Mouse (Mus musculus): ENCODE results near the gene Scai. TPM values are rescaled to one million over a fixed set of nuclear protein-coding genes. Genes with fewer than 3 reads are reported as not detected.

The Scai gene
- polyA plus RNA-seq, 1 experiment from 2014 or later: 11.3 TPM

DNA sequence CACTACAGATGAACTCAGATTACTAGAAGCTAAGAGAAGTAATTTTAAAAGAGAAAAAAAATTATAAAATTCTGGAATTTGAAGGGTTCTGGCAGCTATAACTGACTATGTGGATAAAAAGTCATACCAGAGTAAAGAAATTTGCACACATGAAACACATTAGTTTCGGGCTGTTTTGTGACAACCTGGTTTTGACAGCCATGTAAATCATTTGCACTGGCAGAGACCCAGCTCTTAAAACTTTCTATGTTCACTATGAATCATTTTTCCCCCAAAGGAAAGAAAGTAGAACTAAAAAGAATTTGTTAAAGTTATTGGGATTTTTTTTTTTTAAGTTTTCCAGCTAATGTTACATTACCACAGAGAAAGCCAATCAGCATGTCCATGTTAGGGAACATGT lies 98.6 kb downstream of the Scai start:
- in situ Hi-C loops (cut with MboI; ENCODE audit: low pct_unique_long_range_greater_than_20kb): no loop called here
- no peaks in the 10 kb centered on the region for H3K27me3 ChIP-seq
- no peak for TF ChIP-seq CTCF (IDR thresholded peaks at IDR 0.05)
- DNase-seq (ENCODE audit: low read depth, low spot score) (no peak), ATAC-seq (no peak)
- ChIA-PET POLR2A (no interaction called here), CTCF (no interaction called here)

DNA sequence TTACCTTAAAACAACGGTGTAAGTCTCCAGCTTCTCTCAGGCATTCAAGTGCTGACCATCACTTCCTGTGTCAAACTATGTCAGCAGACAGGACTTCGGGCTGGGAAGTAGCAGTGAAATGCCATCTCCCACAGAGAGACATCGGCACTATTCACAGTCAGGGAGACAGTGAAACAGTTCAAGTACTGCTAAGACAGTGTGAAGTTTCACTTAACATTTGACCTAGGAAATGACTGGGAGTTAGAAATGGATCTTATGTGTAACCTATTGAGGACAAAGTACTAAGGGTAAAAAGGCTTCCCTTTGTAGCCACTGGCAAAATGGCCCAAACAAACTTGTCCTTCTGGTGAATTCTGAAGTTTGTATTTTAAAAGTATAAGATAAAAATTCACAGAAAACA lies 107.8 kb downstream of the Scai start:
- in situ Hi-C loops (cut with MboI; ENCODE audit: low pct_unique_long_range_greater_than_20kb): no loop called here
- H3K27me3 ChIP-seq: no peaks in the 10 kb centered on the region
- POLR2A ChIA-PET: no interaction called here
- CTCF ChIA-PET: interaction anchor here (0.6 kb wide), 1 partner anchor 23 kb away, joined by 3 read pairs; no protein-coding TSS in a partner anchor
- DNase-seq (ENCODE audit: low read depth, low spot score): no peak
- ATAC-seq: no peak
- no peak for TF ChIP-seq CTCF (IDR thresholded peaks at IDR 0.05)

DNA sequence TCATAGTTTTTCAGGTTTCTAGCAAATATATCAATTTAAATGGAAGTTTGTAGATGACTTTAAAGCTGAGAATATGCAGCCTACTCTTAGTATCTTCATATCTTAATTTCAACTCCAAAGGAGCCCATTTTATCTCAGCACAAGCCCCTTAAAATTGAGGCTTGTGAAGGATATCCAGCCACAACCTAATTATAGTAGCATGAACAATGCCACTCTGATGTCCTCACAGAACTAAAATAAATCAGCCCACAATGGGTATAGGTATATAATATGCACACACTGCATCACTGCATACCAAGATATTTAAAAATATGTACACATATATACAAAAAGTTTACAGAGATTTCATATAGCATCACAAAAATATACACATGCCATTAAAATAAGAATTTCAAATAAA lies 119.9 kb downstream of the Scai start:
- no peak for ATAC-seq
- no peaks in the 10 kb centered on the region for H3K27me3 ChIP-seq
- no peak for DNase-seq (ENCODE audit: low read depth, low spot score)
- ChIA-PET POLR2A (no interaction called here), CTCF (no interaction called here)
- no peak for TF ChIP-seq CTCF (IDR thresholded peaks at IDR 0.05)
- in situ Hi-C loops (cut with MboI; ENCODE audit: low pct_unique_long_range_greater_than_20kb): no loop called here

DNA sequence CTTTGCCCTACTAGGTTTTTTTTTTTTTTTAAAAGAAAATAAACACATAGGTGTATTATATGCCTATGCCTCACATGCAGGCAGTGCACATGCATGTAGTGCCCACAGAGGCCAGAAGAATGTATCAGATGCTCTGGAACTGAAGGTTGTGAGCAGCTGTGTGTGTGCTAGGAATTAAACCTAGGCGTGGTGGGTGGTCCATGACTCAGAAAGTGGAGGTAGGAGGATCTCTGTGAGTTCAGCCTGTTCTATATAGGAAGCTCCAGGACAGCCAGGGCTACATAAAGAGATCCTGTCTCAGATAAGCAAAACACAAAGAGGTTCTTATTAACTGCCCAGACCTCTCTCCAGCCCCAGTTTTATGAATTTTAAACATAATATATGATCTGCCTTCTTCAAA lies 121.4 kb downstream of the Scai start:
- ChIA-PET POLR2A (interaction anchor here (0.8 kb wide), 1 partner anchor 9 kb away, joined by 5 read pairs; no protein-coding TSS in a partner anchor), CTCF (interaction anchor here (1.6 kb wide), 1 partner anchor 10 kb away, joined by 5 read pairs; no protein-coding TSS in a partner anchor)
- DNase-seq (ENCODE audit: low read depth, low spot score) (no peak), ATAC-seq (no peak)
- in situ Hi-C loops (cut with MboI; ENCODE audit: low pct_unique_long_range_greater_than_20kb): no loop called here
- no peak for TF ChIP-seq CTCF (IDR thresholded peaks at IDR 0.05)
- no peaks in the 10 kb centered on the region for H3K27me3 ChIP-seq

DNA sequence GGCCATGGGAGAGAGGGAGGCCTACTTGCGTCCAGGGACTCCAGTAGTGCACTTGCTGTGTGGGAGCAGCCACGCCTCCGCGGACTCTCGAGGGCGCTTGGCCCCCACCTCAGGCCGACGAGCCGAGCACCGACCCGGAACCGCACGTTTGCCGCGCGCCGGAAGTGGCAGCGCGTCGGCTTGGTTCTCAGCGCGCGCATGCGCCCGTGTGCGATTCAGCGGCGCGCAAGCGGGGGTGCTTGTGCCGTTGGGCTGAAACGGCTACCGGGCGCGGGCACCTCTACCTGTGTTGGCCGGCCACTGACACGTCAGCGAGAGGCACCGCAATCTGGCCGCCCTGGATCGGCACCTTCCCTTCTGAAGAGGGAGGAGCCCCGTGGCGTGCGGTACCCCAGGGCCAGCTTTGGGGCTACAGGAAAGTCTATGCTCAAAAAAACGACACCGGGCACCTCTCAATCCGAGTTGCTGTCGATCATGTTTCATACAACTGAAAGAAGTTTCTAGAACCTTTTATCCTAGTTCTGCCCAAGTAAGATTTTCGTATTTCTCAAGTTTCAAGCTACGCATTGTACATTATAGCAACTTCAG lies 125.0 kb downstream of the Scai start, which contains the start of gene Golga1:
TSS of gene Golga1 (minus strand) at position 142 of the 588 bp plus-strand sequence.
- DNase-seq (ENCODE audit: low read depth, low spot score) (peak; percentile 42), ATAC-seq (peak; percentile 95)
- POLR2A ChIA-PET: no interaction called here
- no peaks in the 10 kb centered on the region for H3K27me3 ChIP-seq
- CTCF ChIA-PET: no interaction called here
- no peak for TF ChIP-seq CTCF (IDR thresholded peaks at IDR 0.05)
- in situ Hi-C loops (cut with MboI; ENCODE audit: low pct_unique_long_range_greater_than_20kb): no loop called here

DNA sequence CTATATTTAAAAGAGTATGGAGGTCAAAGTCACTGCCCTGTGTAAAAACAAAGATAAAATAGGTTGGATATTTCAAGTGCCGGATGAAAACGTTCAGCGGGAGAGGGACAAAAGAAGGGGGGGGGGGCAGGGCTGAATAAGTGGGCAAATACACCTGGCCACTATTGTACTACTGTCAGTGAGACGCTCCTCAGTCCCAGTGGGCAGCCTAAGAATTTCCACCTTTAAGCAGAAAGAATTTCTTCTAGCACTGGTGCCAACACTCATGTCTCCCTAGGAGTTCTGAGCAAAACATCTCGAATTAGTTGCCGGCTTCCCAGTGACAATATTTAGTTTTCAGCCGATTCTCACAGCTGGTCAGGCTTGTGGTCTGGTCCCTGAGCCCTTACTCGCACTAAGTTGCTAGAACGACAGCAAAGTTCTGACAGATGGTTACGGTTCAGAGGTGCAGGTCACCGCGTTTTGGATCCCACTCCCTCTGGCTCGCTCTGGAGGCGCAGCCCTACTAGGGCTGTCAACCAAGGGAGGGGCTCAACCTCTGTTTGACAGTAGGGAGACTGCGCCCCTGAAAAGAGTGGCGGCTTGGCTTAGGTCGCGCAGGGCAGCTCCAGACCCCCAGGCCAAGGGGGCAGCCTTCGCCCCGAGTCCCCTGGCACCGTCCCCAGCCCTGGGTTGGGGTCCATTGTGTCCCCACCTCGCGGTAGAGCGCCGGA lies 125.7 kb downstream of the Scai start:
- ChIA-PET POLR2A (no interaction called here), CTCF (no interaction called here)
- H3K27me3 ChIP-seq: no peaks in the 10 kb centered on the region
- in situ Hi-C loops (cut with MboI; ENCODE audit: low pct_unique_long_range_greater_than_20kb): no loop called here
- no peak for TF ChIP-seq CTCF (IDR thresholded peaks at IDR 0.05)
- ATAC-seq: peak; percentile 58
- DNase-seq (ENCODE audit: low read depth, low spot score): no peak

DNA sequence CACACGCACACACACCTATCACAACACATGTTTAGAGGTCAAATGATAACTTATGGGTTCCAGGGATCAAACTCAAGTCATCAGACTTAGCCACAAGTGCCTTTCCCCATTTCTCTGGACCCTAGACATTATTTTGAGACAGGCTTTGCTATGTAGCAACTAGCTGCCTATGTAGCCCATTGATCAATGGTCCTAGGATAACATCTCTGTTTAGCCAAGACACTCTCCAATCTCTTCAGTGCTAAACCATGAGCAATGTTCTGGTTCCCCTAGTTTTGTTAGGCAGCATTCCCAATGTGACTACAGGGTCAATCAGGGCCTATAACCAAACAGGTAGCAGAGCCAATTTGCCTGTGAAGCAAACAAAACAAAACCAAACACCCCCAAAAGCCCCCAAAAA lies 142.0 kb downstream of the Scai start:
- ChIA-PET POLR2A (interaction anchor here (1.3 kb wide), 1 partner anchor 38 kb away, joined by 3 read pairs; no protein-coding TSS in a partner anchor), CTCF (interaction anchor here (0.9 kb wide), 1 partner anchor 14 kb away, joined by 3 read pairs; no protein-coding TSS in a partner anchor)
- TF ChIP-seq CTCF (IDR thresholded peaks at IDR 0.05): no peak
- in situ Hi-C loops (cut with MboI; ENCODE audit: low pct_unique_long_range_greater_than_20kb): loop anchor here (25.0 kb wide), 1 partner anchor 1661 kb away; no protein-coding TSS in a partner anchor
- no peaks in the 10 kb centered on the region for H3K27me3 ChIP-seq
- no peak for DNase-seq (ENCODE audit: low read depth, low spot score)
- ATAC-seq: no peak

DNA sequence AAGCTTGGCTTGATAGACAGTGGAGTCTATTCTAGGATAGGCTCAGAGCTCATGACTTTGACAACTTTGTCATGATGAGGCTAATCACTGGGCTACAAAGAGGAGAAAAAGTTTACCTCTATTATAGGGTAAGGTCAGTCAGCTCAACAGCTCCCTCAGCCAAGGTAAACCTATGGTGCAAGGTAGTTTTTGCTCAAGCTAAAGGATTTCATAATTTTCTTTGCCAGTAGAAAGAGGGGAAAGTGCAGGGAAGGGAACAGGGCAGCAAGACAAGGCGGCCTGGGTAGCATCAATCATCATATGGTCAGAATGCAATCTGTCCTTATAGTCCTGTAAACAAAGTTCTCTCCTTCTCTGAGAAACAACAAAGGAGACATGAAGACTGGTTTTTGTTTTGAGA lies 150.3 kb downstream of the Scai start:
- in situ Hi-C loops (cut with MboI; ENCODE audit: low pct_unique_long_range_greater_than_20kb): loop anchor here (25.0 kb wide), 1 partner anchor 1653 kb away; no protein-coding TSS in a partner anchor
- DNase-seq (ENCODE audit: low read depth, low spot score) (no peak), ATAC-seq (no peak)
- H3K27me3 ChIP-seq: no peaks in the 10 kb centered on the region
- POLR2A ChIA-PET: no interaction called here
- CTCF ChIA-PET: interaction anchor here (0.8 to 1.5 kb wide), 5 partner anchors 10 to 48 kb away, joined by 3 to 5 read pairs (median 3); no protein-coding TSS in a partner anchor
- no peak for TF ChIP-seq CTCF (IDR thresholded peaks at IDR 0.05)

DNA sequence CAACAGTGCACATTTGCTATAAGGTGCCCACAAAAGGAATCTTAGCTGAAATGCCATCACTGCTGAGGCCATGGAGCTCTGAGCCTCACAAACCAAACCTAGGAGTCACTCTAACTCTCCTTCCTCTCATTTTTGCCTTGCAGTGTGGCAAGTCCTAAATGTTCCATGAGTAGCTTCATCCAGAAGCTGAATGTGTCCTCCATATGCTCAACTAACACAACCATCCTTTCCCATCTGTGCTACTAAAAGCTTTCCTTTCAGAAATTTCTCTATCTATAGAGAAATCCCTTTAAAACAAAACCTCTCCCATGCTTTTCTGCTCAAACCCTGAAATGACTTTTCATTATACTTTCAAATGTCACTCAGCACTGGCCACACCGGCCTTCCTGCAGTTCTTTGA lies 158.9 kb downstream of the Scai start:
- no peaks in the 10 kb centered on the region for H3K27me3 ChIP-seq
- no peak for TF ChIP-seq CTCF (IDR thresholded peaks at IDR 0.05)
- no peak for ATAC-seq
- no peak for DNase-seq (ENCODE audit: low read depth, low spot score)
- ChIA-PET CTCF (interaction anchor here (0.8 to 1.5 kb wide), 2 partner anchors 11 to 20 kb away, joined by 3 to 5 read pairs; no protein-coding TSS in a partner anchor), POLR2A (no interaction called here)
- in situ Hi-C loops (cut with MboI; ENCODE audit: low pct_unique_long_range_greater_than_20kb): loop anchor here (25.0 kb wide), 1 partner anchor 1644 kb away; no protein-coding TSS in a partner anchor

DNA sequence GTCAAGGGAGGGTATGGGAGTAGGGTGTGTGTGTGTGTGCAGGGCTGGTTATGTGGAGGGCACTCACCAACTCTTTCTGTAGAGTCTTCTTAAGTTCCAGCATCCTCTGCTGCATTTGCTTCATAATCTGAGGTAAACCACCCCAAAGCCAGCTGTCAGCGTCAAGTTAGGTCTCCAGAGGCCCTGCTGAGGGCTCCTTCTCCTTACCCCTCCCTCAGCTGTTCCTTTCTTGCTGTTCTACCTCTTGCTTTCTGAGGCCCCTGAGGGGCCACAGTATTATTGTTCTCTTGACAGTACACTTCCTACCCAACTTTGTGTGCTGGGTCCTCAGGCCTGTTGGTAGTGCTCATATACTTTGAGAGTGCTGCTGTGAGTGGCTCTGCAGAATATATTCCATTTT lies 170.5 kb downstream of the Scai start:
- DNase-seq (ENCODE audit: low read depth, low spot score): no peak
- CTCF ChIA-PET: interaction anchor here (1.0 to 1.1 kb wide), 3 partner anchors 9 to 24 kb away, joined by 3 to 4 read pairs (median 3); no protein-coding TSS in a partner anchor
- TF ChIP-seq CTCF (IDR thresholded peaks at IDR 0.05): no peak
- in situ Hi-C loops (cut with MboI; ENCODE audit: low pct_unique_long_range_greater_than_20kb): no loop called here
- no peak for ATAC-seq
- H3K27me3 ChIP-seq: no peaks in the 10 kb centered on the region
- POLR2A ChIA-PET: no interaction called here

DNA sequence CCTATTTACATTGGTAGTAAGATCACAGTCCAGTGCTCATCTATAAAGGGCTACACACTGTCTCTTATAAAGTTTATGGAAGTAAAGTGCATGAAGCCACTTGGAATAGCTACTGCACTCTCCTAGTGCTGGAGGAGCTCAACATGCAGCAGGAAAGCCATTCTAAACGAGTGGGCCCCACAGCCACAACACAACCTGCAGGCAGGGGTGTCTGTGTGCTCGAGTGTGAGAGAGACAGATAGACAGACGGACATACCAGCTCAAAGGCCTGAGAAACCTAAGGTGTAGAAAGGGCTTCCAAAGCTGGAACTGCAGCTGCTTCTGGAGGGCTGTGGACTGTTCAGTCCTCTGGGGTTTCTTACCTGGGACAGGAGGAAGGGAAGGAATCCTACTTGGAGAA lies 174.0 kb downstream of the Scai start:
- in situ Hi-C loops (cut with MboI; ENCODE audit: low pct_unique_long_range_greater_than_20kb): no loop called here

More for the DNA sequence above, 174.0 kb downstream of the Scai start:
- ATAC-seq (no peak), DNase-seq (ENCODE audit: low read depth, low spot score) (no peak)
- TF ChIP-seq CTCF (IDR thresholded peaks at IDR 0.05): no peak
- POLR2A ChIA-PET: no interaction called here
- no peaks in the 10 kb centered on the region for H3K27me3 ChIP-seq
- CTCF ChIA-PET: interaction anchor here (1.4 to 3.8 kb wide), 4 partner anchors 10 to 138 kb away, joined by 3 to 15 read pairs (median 5); partner anchors contain the start of gene Rpl35

Other genes with a start within 250 kb of the Scai start
- 0.40 TPM for gene Wdr38, start 193.3 kb downstream of the Scai start, polyA plus RNA-seq (2021)
- gene Arpc5l, start 185.4 kb downstream of the Scai start, polyA plus RNA-seq (2021): 93.2 TPM
- 505 TPM for gene Rpl35, start 185.1 kb downstream of the Scai start, polyA plus RNA-seq (2021)
- gene Golga1, start 125.2 kb downstream of the Scai start, polyA plus RNA-seq (2021): 31.3 TPM
- 53.9 TPM for gene Ppp6c, start 35.7 kb upstream of the Scai start, polyA plus RNA-seq (2021)